Mouse (Mus musculus) adrenal gland, postnatal 0 days (tissue): ENCODE measurements around the gene Rnf223. TPM values are rescaled to one million over a fixed set of nuclear protein-coding genes. Genes with fewer than 3 reads are reported as not detected.

Experiments
- polyA plus RNA-seq: library from polyadenylated mRNA; unstranded; fragments of >200 nt; fragmentation: Nextera tagmentation; extraction: Ambion mirVana; gene quantifications from 2 replicates; pipeline ENCODE4 v1.2.1, GENCODE M21; 2015

Rnf223 gene
- 0.05 and 0.10 TPM in 2 replicates for polyA plus RNA-seq

DNA sequence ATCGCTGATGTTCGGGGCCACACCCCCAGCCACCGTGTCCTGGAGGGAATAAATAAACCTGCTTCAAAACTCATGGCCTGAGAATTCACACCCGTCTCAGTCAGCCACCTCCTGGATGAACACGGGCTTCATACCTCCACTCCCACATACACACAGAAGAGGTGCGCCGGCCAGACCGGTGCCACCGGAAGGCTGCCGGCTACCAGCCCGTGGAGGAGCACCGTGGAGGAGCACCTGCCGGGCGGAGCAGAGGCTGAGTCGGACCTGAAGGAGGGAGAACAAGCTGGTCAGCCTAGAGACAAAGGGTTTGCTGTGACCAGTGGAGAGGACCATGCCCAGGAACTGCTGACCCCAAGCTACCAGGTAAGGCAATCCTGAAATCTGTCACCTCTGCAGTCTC is at the start of gene Rnf223:
Gene Rnf223, plus strand, starts transcription at position 78 of the 400 bp plus-strand sequence.

DNA sequence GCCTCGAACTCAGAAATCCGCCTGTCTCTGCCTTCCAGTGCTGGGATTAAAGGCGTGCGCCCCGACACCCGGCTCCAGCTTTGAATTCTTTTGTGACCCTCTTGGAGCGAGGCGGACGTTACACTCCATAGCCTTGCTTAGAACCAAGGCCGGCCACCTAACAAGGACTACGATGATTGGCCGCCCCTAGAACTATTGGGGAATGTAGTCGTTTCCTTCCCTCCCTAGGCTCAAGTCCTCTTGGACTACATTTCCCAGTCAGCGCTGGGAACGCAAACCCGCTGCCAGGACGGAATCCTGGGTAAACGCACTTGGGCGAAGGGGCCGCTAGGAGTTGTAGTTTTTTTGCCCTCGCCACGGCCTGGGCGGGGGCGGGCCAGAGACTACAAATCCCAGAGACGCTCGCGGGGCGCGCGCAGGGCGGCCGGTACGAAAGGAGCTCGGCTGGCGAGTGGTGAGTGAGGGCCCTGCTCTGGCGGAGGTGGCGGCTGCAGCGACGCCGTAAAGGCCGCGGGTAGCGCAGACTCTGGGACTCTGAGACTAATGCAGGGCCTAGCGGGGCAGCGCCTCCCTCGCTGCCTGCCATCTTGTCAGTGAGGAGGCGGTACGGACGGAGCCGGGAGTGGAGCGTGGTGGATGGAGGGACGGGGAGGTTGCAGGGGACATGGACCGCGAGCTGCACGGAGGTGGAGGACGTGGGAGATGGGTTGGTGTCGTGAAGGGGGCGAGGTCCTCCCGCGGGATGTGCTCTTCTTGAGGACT is 20.6 kb upstream of the Rnf223 start, which contains the start of gene 9430015G10Rik:
Gene 9430015G10Rik, plus strand, starts transcription at position 413 of the 762 bp plus-strand sequence.

Other genes starting within 250 kb of the Rnf223 start
- gene Pusl1, start 238.7 kb upstream of the Rnf223 start, polyA plus RNA-seq = 26.3 and 34.6 TPM in 2 replicates
- gene Acap3, start 238.7 kb upstream of the Rnf223 start, polyA plus RNA-seq = 10.5 and 15.9 TPM in 2 replicates
- 79.0 and 89.5 TPM in 2 replicates for gene Ube2j2, start 186.7 kb upstream of the Rnf223 start, polyA plus RNA-seq
- 56.5 and 78.7 TPM in 2 replicates for gene C1qtnf12, start 168.2 kb upstream of the Rnf223 start, polyA plus RNA-seq
- gene B3galt6, start 137.9 kb upstream of the Rnf223 start, polyA plus RNA-seq = 8.5 and 9.4 TPM in 2 replicates
- 177 and 229 TPM in 2 replicates for gene Sdf4, start 137.6 kb upstream of the Rnf223 start, polyA plus RNA-seq
- gene Tnfrsf4, start 116.7 kb upstream of the Rnf223 start, polyA plus RNA-seq = 0.80 and 0.94 TPM in 2 replicates
- gene Tnfrsf18, start 104.3 kb upstream of the Rnf223 start, polyA plus RNA-seq = 1.0 and 1.1 TPM in 2 replicates
- gene Ttll10, start 71.1 kb upstream of the Rnf223 start, polyA plus RNA-seq = 0.24 and 0.35 TPM in 2 replicates
- gene 9430015G10Rik, start 20.5 kb upstream of the Rnf223 start, polyA plus RNA-seq = 6.8 and 9.4 TPM in 2 replicates
- 19.0 and 27.1 TPM in 2 replicates for gene Agrn, start 67.0 kb downstream of the Rnf223 start, polyA plus RNA-seq
- 17.7 and 22.5 TPM in 2 replicates for gene Isg15, start 70.3 kb downstream of the Rnf223 start, polyA plus RNA-seq
- gene AW011738, start 72.8 kb downstream of the Rnf223 start, polyA plus RNA-seq = 0.99 and 1.5 TPM in 2 replicates
- gene Perm1, start 85.4 kb downstream of the Rnf223 start, polyA plus RNA-seq = 0.16 and 0.48 TPM in 2 replicates
- 7.8 and 11.0 TPM in 2 replicates for gene Plekhn1, start 104.3 kb downstream of the Rnf223 start, polyA plus RNA-seq
- 24.8 and 33.7 TPM in 2 replicates for gene Noc2l, start 105.5 kb downstream of the Rnf223 start, polyA plus RNA-seq
- gene Samd11, start 125.1 kb downstream of the Rnf223 start, polyA plus RNA-seq = 1.8 and 4.0 TPM in 2 replicates
- gene Vmn2r-ps159, start 200.6 kb downstream of the Rnf223 start, polyA plus RNA-seq = not detected in 2 replicates